Mouse (Mus musculus) CH12.LX (cell line): Measurements from ENCODE around the gene Gm17018. TPM values are rescaled to one million over a fixed set of nuclear protein-coding genes. Genes with fewer than 3 reads are reported as not detected.

Experiments
- DNase-seq: peaks from one replicate; pipeline ENCODE4 v3.0.0-alpha.2; 2013; ENCODE audit errors: extremely low read depth
- H3K27ac ChIP-seq: 2 replicates; pipeline ENCODE4 v1.5.1; 2012; ENCODE audit warnings: low read depth, mild to moderate bottlenecking, control low read depth, moderate library complexity; ENCODE audit not compliant: insufficient read depth
- H3K27me3 ChIP-seq: replicated peaks from 2 replicates; pipeline ENCODE3; 2012; ENCODE audit warnings: inconsistent platforms
- H3K36me3 ChIP-seq, 2 experiments: replicated peaks in 1 of 2; 2 replicates each; pipeline versions ENCODE3 to v1.6.1; 2012; ENCODE audit warnings: inconsistent platforms in 1 of 2, low read length in 1 of 2, mild to moderate bottlenecking in 1 of 2, mixed read lengths in 1 of 2, moderate library complexity in 1 of 2; ENCODE audit not compliant: control insufficient read depth in 1 of 2, insufficient read depth in 1 of 2
- H3K4me1 ChIP-seq, 2 experiments: 2 replicates each; pipeline ENCODE4 v1.6.1; 2012; ENCODE audit warnings: inconsistent platforms in 1 of 2, moderate library complexity in 1 of 2; ENCODE audit not compliant: insufficient read depth in 2 of 2, control insufficient read depth in 1 of 2
- H3K4me2 ChIP-seq: 2 replicates; pipeline ENCODE4 v1.6.1; 2012; ENCODE audit warnings: low read depth, mild to moderate bottlenecking, control low read depth; ENCODE audit not compliant: poor library complexity, insufficient read depth, severe bottlenecking
- H3K4me3 ChIP-seq, 3 experiments: fragments of 150-350 bp in 1 of 3; sonication (generic) in 1 of 3; replicated peaks in 1 of 3; 2 replicates each; pipeline versions ENCODE3 to v1.5.1; 2011 to 2012; ENCODE audit warnings: low read depth in 2 of 3, low read length in 2 of 3, mild to moderate bottlenecking in 2 of 3, moderate library complexity in 2 of 3, control low read depth in 1 of 3, improper control_type of control experiment in 1 of 3, inconsistent platforms in 1 of 3, mixed read lengths in 1 of 3; ENCODE audit not compliant: poor library complexity in 1 of 3
- H3K79me2 ChIP-seq: replicated peaks from 2 replicates; pipeline ENCODE4 v1.6.1; 2012; ENCODE audit warnings: mild to moderate bottlenecking, moderate library complexity; ENCODE audit not compliant: control insufficient read depth, poor library complexity, insufficient read depth, severe bottlenecking; ENCODE audit errors: extremely low read depth
- H3K9ac ChIP-seq: 2 replicates; pipeline ENCODE4 v1.6.1; 2012; ENCODE audit warnings: low read depth, mild to moderate bottlenecking, control low read depth, moderate library complexity; ENCODE audit not compliant: insufficient read depth
- H3K9me3 ChIP-seq: replicated peaks from 2 replicates; pipeline ENCODE3; 2012; ENCODE audit warnings: low read length, inconsistent platforms, mixed read lengths
- BHLHE40 ChIP-seq: IDR thresholded peaks from 2 replicates; pipeline ENCODE4 v1.6.1; 2011; ENCODE audit warnings: mild to moderate bottlenecking, low read depth, low read length, improper control_type of control experiment
- CHD2 ChIP-seq: IDR thresholded peaks from 2 replicates; pipeline ENCODE4 v1.6.1; 2011; ENCODE audit warnings: low read length, improper control_type of control experiment
- CTCF ChIP-seq, 2 experiments: IDR thresholded peaks in 1 of 2; conservative IDR thresholded peaks in 1 of 2; 2 replicates each; pipeline ENCODE4 v1.5.1; 2011 to 2012; ENCODE audit warnings: low read depth in 2 of 2, low read length in 2 of 2, improper control_type of control experiment in 1 of 2, inconsistent platforms in 1 of 2, mild to moderate bottlenecking in 1 of 2, moderate library complexity in 1 of 2
- EP300 ChIP-seq: IDR thresholded peaks from 2 replicates; pipeline ENCODE4 v1.6.1; 2011; ENCODE audit warnings: low read length, improper control_type of control experiment
- ETS1 ChIP-seq: conservative IDR thresholded peaks from 2 replicates; pipeline ENCODE4 v1.6.1; 2012; ENCODE audit warnings: low read depth, mild to moderate bottlenecking, inconsistent platforms, low read length, improper control_type of control experiment, moderate library complexity
- GABPA ChIP-seq: IDR thresholded peaks from 2 replicates; pipeline ENCODE4 v1.6.1; 2012; ENCODE audit warnings: low read depth, low read length, improper control_type of control experiment, inconsistent platforms; ENCODE audit not compliant: insufficient replicate concordance
- HCFC1 ChIP-seq: IDR thresholded peaks from 2 replicates; pipeline ENCODE4 v1.6.1; 2012; ENCODE audit warnings: low read depth, mild to moderate bottlenecking, inconsistent platforms, low read length, improper control_type of control experiment
- KAT2A ChIP-seq: IDR thresholded peaks from 2 replicates; pipeline ENCODE4 v1.6.1; 2012; ENCODE audit warnings: low read length, improper control_type of control experiment, inconsistent platforms; ENCODE audit not compliant: insufficient replicate concordance
- MAFK ChIP-seq: IDR thresholded peaks from 2 replicates; pipeline ENCODE4 v1.6.1; 2011; ENCODE audit warnings: low read length, improper control_type of control experiment; ENCODE audit not compliant: insufficient replicate concordance
- MAX ChIP-seq: IDR thresholded peaks from 2 replicates; pipeline ENCODE4 v1.6.1; 2011; ENCODE audit warnings: low read length, improper control_type of control experiment
- MXI1 ChIP-seq: IDR thresholded peaks from 2 replicates; pipeline ENCODE4 v1.6.1; 2011; ENCODE audit warnings: mild to moderate bottlenecking, low read depth, low read length, improper control_type of control experiment
- POLR2AphosphoS2 ChIP-seq: IDR thresholded peaks from 2 replicates; pipeline ENCODE4 v1.6.1; 2011; ENCODE audit warnings: low read depth, low read length, improper control_type of control experiment
- SMC3 ChIP-seq: IDR thresholded peaks from 2 replicates; pipeline ENCODE4 v1.6.1; 2011; ENCODE audit warnings: low read depth, low read length, improper control_type of control experiment
- USF2 ChIP-seq: conservative IDR thresholded peaks from 2 replicates; pipeline ENCODE4 v1.6.1; 2011; ENCODE audit warnings: low read depth, low read length, improper control_type of control experiment
- ZC3H11A ChIP-seq: IDR thresholded peaks from 2 replicates; pipeline ENCODE4 v1.6.1; 2012; ENCODE audit warnings: low read depth, mild to moderate bottlenecking, inconsistent platforms, low read length, improper control_type of control experiment
- ZKSCAN1 ChIP-seq: IDR thresholded peaks from 2 replicates; pipeline ENCODE4 v1.6.1; 2012; ENCODE audit warnings: low read depth, inconsistent platforms, low read length, improper control_type of control experiment, borderline replicate concordance
- ZNF384 ChIP-seq: IDR thresholded peaks from 2 replicates; pipeline ENCODE4 v1.6.1; 2012; ENCODE audit warnings: low read depth, low read length, improper control_type of control experiment, inconsistent platforms
- dilution Hi-C: fragments of 300-500 bp; cut with MboI; formaldehyde crosslinking; loops from 2 replicates; pipeline ENCODE4 v1.14.3; 2020; ENCODE audit warnings: low sequenced_read_pairs; ENCODE audit not compliant: extremely low pct_unique_long_range_greater_than_20kb, extremely low pct_ligation_motif_present
- in situ Hi-C: fragments of 300-500 bp; cut with MboI; formaldehyde crosslinking; loops from 3 replicates; pipeline ENCODE4 v1.14.3; 2019; ENCODE audit warnings: low sequenced_read_pairs, low pct_ligation_motif_present, low pct_unique_long_range_greater_than_20kb, mixed read lengths
- polyA plus RNA-seq: library from polyadenylated mRNA; unstranded; fragments of >175 nt; gene quantifications from 2 replicates; pipeline ENCODE4 v1.2.1, GENCODE M21; 2012; ENCODE audit warnings: low read depth; ENCODE audit not compliant: insufficient read length
- total RNA-seq, 2 experiments: library from RNA; depleted of rRNA; stranded (reverse); fragments of 300-350 nt in 1 of 2; fragments of >200 nt in 1 of 2; gene quantifications; 2 replicates each; pipeline ENCODE4 v1.2.3; 2012 to 2014

The Gm17018 gene
- total and polyA plus RNA-seq, 3 experiments = 18.5 to 40.4 (median 34.4) TPM

DNA sequence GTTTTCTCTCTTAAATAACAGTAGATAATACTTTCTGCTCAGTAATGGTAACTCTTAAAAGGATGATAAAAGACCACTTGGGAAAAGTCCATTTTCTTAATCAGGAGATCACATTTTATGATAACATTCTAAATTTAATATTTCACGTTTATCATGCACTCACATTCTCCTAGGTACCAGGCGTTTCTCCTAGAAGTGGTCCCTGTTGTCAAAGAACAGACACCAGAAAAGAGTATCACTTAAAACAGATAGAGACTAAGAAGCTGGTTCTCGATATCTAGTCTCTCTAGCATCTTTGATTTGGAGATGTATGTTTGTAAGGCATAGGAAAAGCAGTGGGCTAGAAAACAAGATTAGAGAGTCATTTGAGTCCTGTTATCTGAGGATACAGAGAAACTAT is 49.7 kb upstream of the Gm17018 start:
- H3K36me3 ChIP-seq = peaks cover 4 to 33% of the 10 kb centered on the region in 2 experiments

DNA sequence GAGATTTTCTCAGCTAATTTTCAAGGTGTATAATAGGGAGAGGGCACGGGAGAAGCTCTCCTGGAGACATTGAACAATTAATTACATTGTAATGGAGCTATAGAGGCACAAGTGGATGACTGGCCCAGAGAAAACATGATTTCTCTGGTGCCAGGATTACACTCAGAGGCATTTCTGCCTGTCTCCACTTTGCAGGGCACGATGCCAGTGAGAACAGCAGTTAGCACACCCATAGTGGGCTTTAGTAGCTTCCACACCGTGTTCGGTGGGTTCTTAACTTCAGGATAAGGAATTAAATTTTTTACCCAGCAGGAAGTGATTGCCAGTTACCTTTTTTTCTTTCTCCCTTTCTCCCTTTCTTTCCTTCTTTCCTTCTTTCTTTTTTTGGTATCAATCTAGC is 49.0 kb upstream of the Gm17018 start:
- dilution Hi-C loops = no loop called here
- no peak for DNase-seq
- peaks cover 3 to 16% of the 10 kb centered on the region in 2 experiments for H3K4me1 ChIP-seq
- peaks cover 4 to 40% of the 10 kb centered on the region in 2 experiments for H3K36me3 ChIP-seq
- no peak for TF ChIP-seq ETS1
- no peak for TF ChIP-seq ZNF384
- no peak for TF ChIP-seq KAT2A
- TF ChIP-seq BHLHE40 = no peak
- H3K79me2 ChIP-seq = no peaks in the 10 kb centered on the region
- no peak overlapping the region for H3K4me2 ChIP-seq
- H3K4me3 ChIP-seq = no peak overlapping the region
- no peak overlapping the region for H3K27ac ChIP-seq
- H3K9ac ChIP-seq = no peak overlapping the region
- no peaks in the 10 kb centered on the region for H3K27me3 ChIP-seq
- in situ Hi-C loops = no loop called here
- H3K9me3 ChIP-seq = no peaks in the 10 kb centered on the region

More for the DNA sequence above, 49.7 kb upstream of the Gm17018 start:
- in situ Hi-C loops = no loop called here
- no peak for TF ChIP-seq ZKSCAN1
- DNase-seq = no peak
- H3K4me1 ChIP-seq = peaks cover 3 to 23% of the 10 kb centered on the region in 2 experiments
- H3K9me3 ChIP-seq = no peaks in the 10 kb centered on the region
- dilution Hi-C loops = no loop called here
- H3K27ac ChIP-seq = no peak overlapping the region
- no peak overlapping the region for H3K9ac ChIP-seq
- H3K79me2 ChIP-seq = no peaks in the 10 kb centered on the region
- no peak overlapping the region for H3K4me2 ChIP-seq
- H3K27me3 ChIP-seq = no peaks in the 10 kb centered on the region
- no peak overlapping the region for H3K4me3 ChIP-seq

DNA sequence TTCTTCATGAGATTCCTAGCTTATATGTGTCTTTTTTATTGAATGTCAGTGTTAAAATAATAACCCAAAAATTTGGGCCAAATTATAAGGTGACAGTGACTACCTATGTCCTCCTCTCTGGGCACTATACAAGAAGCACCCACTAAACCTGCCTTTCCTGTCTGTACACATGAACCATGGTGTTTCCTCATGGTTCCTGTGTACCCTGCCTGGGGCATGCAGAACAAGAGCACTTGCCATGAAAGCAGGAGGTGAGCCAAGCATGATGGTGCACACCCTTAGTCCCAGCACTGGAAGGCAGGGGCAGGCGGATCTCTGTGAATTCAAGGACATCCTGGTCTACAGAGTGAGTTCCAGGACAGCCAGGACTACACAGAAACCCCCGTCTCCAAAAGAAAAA is 45.1 kb upstream of the Gm17018 start:
- dilution Hi-C loops (no loop called here), in situ Hi-C loops (no loop called here)
- no peaks in the 10 kb centered on the region for H3K4me1 ChIP-seq
- no peaks in the 10 kb centered on the region for H3K79me2 ChIP-seq
- no peak overlapping the region for H3K9ac ChIP-seq
- peaks cover 4 to 62% of the 10 kb centered on the region in 2 experiments for H3K36me3 ChIP-seq
- H3K27me3 ChIP-seq = no peaks in the 10 kb centered on the region
- no peak overlapping the region for H3K4me2 ChIP-seq
- H3K9me3 ChIP-seq = no peaks in the 10 kb centered on the region
- H3K27ac ChIP-seq = no peak overlapping the region
- TF ChIP-seq ZNF384 (no peak), ZC3H11A (no peak), MXI1 (no peak), SMC3 (no peak), CTCF (conservative IDR thresholded peaks at IDR 0.05 in 1 of 2, IDR thresholded peaks at IDR 0.05 in 1 of 2; ENCODE audit: low read depth in 2 of 2, low read length in 2 of 2) (no peak), GABPA (no peak), ZKSCAN1 (no peak), CHD2 (no peak), HCFC1 (no peak), MAFK (no peak), BHLHE40 (no peak), EP300 (no peak), POLR2AphosphoS2 (no peak), MAX (no peak), USF2 (no peak)
- no peak overlapping the region for H3K4me3 ChIP-seq
- no peak for DNase-seq
